Mouse (Mus musculus) thymus, adult 2 months (tissue): ENCODE measurements around the gene Bmp8b. TPM values are rescaled to one million over a fixed set of nuclear protein-coding genes. Genes with fewer than 3 reads are reported as not detected.
"Not testable (repeated sequence)": the region's sequence is repeated elsewhere in the genome, so short reads cannot be mapped to it uniquely, and the experiment has no call there.

Experiments used
- DNase-seq: peaks from one replicate; pipeline ENCODE4 v3.0.0; 2021
- H3K27ac ChIP-seq: fragments of 200-500 bp; 2 replicates; pipeline ENCODE4 v1.5.1; 2012; ENCODE audit warnings: low read length, control low read depth; ENCODE audit not compliant: control insufficient read depth, insufficient read depth
- H3K27me3 ChIP-seq: fragments of 200-500 bp; 2 replicates; pipeline ENCODE4 v1.6.1; 2012; ENCODE audit warnings: mild to moderate bottlenecking, low read length, moderate library complexity, mixed read lengths; ENCODE audit not compliant: control insufficient read depth, insufficient read depth
- H3K36me3 ChIP-seq: fragments of 200-500 bp; 2 replicates; pipeline ENCODE4 v1.6.1; 2012; ENCODE audit warnings: mild to moderate bottlenecking, low read length, moderate library complexity; ENCODE audit not compliant: control insufficient read depth, insufficient read depth
- H3K4me1 ChIP-seq: fragments of 200-500 bp; replicated peaks from 2 replicates; pipeline ENCODE4 v1.6.1; 2012; ENCODE audit warnings: low read length; ENCODE audit not compliant: control insufficient read depth, insufficient read depth
- H3K4me3 ChIP-seq: fragments of 200-500 bp; 2 replicates; pipeline ENCODE4 v1.5.1; 2012; ENCODE audit warnings: mild to moderate bottlenecking, low read length, control low read depth, moderate library complexity; ENCODE audit not compliant: control insufficient read depth, insufficient read depth
- CTCF ChIP-seq: fragments of 200-500 bp; IDR thresholded peaks from 2 replicates; pipeline ENCODE4 v1.5.1; 2012; ENCODE audit warnings: mild to moderate bottlenecking, control low read depth, low read length, moderate library complexity, borderline replicate concordance; ENCODE audit not compliant: control insufficient read depth, poor library complexity, insufficient read depth; ENCODE audit errors: extremely low read depth
- POLR2A ChIP-seq: fragments of 200-500 bp; IDR thresholded peaks from 2 replicates; pipeline ENCODE4 v1.6.1; 2012; ENCODE audit warnings: mild to moderate bottlenecking, low read length, control low read depth, moderate library complexity; ENCODE audit not compliant: control insufficient read depth, poor library complexity, insufficient read depth; ENCODE audit errors: extremely low read depth
- WGBS: fragments of 180-500 bp; shearing (Covaris S2); methylation state at CpG from one replicate; pipeline ENCODE4 v1.1.7; 2018; 5-methylcytosine and 5-hydroxymethylcytosine counted together
- polyA plus RNA-seq: library from polyadenylated mRNA; depleted of rRNA; stranded (reverse); fragments of >200 nt; gene quantifications from 2 replicates; pipeline ENCODE4 v1.2.3, GENCODE M21; 2012

The Bmp8b gene
- polyA plus RNA-seq, 1 experiment, result 0.05 TPM

DNA sequence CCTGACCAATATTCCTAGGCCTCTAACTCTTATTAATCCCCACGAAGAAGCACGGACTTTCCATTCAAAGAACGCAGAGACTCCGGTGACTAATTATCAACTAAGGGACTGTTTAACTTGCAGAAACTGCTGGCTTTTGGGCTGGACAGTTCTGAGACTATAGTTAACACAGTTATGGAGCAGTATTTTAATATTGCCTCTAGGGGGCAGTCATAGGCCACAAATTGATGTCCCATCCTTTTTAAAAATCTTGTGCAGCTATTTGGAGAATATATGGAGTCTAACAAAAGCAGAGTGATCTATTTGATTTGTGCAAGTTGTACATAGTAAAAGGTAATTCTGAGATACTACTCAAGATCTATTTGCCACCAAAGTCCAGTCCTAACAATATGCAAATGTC is 50.0 kb downstream of the Bmp8b start:
- peak; percentile 12 for DNase-seq
- WGBS, result 32% methylated on average over 4 of the region's 4 CpGs
- Histone ChIP-seq H3K36me3 (no peaks in the 10 kb centered on the region), H3K27me3 (no peaks in the 10 kb centered on the region), H3K27ac (no peak overlapping the region), H3K4me1 (no peaks in the 10 kb centered on the region), H3K4me3 (no peak overlapping the region)
- TF ChIP-seq POLR2A (no peak), CTCF (no peak)

DNA sequence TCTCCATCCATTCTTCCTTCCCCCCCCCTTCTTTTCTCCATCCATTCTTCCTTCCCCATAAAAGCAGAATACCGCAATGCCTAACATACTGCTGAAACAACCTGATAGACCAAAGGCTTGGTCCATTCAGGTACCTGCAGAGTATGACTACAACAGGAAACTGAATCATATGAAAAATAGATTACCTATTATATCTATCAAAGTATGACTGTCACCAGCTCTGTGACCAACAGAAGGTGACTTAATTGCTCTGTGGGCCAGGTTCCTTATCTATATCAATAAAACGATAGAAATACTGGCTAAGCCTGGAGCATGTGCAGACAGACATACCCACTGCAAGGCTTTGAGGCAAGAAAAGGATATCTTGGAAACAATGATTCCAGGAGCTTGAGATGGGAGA is 50.5 kb downstream of the Bmp8b start:
- Histone ChIP-seq H3K27ac (no peak overlapping the region), H3K36me3 (no peaks in the 10 kb centered on the region), H3K27me3 (no peaks in the 10 kb centered on the region), H3K4me1 (no peaks in the 10 kb centered on the region), H3K4me3 (no peak overlapping the region)
- no peak for TF ChIP-seq POLR2A
- TF ChIP-seq CTCF, result no peak
- no peak for DNase-seq
- 64% methylated on average over 2 of the region's 2 CpGs for WGBS

DNA sequence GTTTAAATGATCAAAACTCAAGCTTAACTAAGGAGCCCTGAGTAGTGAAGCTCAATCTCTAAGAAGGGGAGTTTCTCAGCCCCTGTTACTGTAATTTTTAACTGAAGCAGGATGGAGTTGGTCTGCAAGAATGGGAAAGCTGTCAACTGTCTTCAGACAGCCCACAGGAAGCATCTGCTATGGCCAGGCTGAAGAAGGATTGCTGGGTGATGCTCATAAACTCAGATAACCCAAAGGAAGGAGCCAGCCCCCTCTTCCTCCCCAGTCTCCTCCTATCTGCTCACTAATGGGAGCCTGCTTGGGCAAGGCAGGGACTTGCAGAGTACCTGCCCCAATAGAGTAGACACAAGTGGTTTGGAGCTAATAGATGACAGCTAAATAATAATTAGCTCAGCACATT is 50.9 kb downstream of the Bmp8b start:
- no peaks in the 10 kb centered on the region for H3K4me1 ChIP-seq
- TF ChIP-seq CTCF, result no peak
- no peak for TF ChIP-seq POLR2A
- no peaks in the 10 kb centered on the region for H3K36me3 ChIP-seq
- no peak for DNase-seq
- no peak overlapping the region for H3K4me3 ChIP-seq
- no peak overlapping the region for H3K27ac ChIP-seq
- no peaks in the 10 kb centered on the region for H3K27me3 ChIP-seq

- H3K4me1 ChIP-seq, result no peaks in the 10 kb centered on the region
- no peak for DNase-seq
- no peak overlapping the region for H3K27ac ChIP-seq
- no peaks in the 10 kb centered on the region for H3K27me3 ChIP-seq
- H3K4me3 ChIP-seq, result no peak overlapping the region
- 85% methylated on average over 6 of the region's 6 CpGs for WGBS
- no peaks in the 10 kb centered on the region for H3K36me3 ChIP-seq
- TF ChIP-seq POLR2A (no peak), CTCF (no peak)
These were observed 55.6 kb downstream of the Bmp8b start for GRCm38 (mm10) chr4:123160571-123160970.

DNA sequence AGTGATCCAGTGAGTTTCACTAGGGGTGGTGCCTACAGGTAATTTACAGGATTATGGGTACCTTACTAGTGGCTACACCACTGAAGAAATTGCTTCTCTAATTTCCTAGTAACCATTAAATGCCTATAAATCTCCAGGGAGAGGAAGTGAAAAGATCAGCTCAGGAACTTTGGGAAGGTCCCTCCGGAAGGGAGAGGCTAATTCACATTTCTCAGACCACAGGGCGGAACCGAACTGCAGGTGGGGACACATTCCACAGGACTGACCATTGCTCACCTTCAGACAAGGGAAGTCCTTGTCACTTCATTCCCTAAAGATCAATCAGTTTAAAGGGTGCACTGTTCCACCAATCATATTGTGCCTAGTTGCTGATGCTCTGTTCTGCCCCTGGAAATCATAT is 56.3 kb downstream of the Bmp8b start:
- not testable (repeated sequence) for DNase-seq, H3K4me1 ChIP-seq, H3K27ac ChIP-seq, H3K4me3 ChIP-seq, H3K36me3 ChIP-seq, H3K27me3 ChIP-seq
- WGBS, result 92% methylated on average over 3 of the region's 3 CpGs

GRCm38 (mm10) chr4:123162305-123162917 is 57.4 kb downstream of the Bmp8b start:
- H3K27ac ChIP-seq, result no peak overlapping the region
- no peaks in the 10 kb centered on the region for H3K36me3 ChIP-seq
- H3K27me3 ChIP-seq, result no peaks in the 10 kb centered on the region
- TF ChIP-seq CTCF (no peak), POLR2A (no peak)
- DNase-seq, result no peak
- H3K4me3 ChIP-seq, result no peak overlapping the region
- no peaks in the 10 kb centered on the region for H3K4me1 ChIP-seq
- WGBS, result 15% methylated on average over 15 of the region's 15 CpGs

DNA sequence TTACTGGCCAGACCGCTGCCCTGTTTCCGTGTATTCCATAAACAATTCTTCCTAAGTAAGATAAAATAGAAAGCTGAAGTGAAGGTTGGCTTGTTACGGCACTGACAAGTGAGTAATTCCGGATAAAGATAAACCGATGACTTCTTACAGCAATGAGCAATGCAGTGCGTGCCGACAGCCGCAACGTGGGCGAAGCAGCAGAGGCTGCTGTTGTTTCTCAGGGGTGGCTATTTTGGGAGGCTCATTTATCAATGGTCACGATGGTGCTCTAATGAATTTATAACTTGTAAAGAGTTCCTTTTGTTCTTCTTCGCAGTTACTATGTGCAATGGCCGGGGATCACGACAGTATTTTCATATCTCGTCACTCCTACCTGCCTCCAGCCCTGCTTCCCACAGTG is 59.2 kb downstream of the Bmp8b start:
- DNase-seq, result no peak
- 95% methylated on average over 15 of the region's 15 CpGs for WGBS
- TF ChIP-seq POLR2A (no peak), CTCF (no peak)
- no peaks in the 10 kb centered on the region for H3K4me1 ChIP-seq
- no peaks in the 10 kb centered on the region for H3K36me3 ChIP-seq
- H3K27ac ChIP-seq, result no peak overlapping the region
- H3K27me3 ChIP-seq, result no peaks in the 10 kb centered on the region
- no peak overlapping the region for H3K4me3 ChIP-seq
